Mouse (Mus musculus) G1E (cell line): ENCODE data around the gene Prrt3.

Experiments used
- CTCF ChIP-seq: IDR thresholded peaks from 2 replicates; pipeline ENCODE4 v1.5.1; 2012; ENCODE audit warnings: low read depth, low read length, inconsistent platforms, mixed read lengths
- GATA1 ChIP-seq: IDR thresholded peaks from 2 replicates; pipeline ENCODE4 v1.6.1; 2012; ENCODE audit warnings: borderline replicate concordance, low read length, inconsistent platforms, mixed read lengths
- GATA2 ChIP-seq: IDR thresholded peaks from 2 replicates; pipeline ENCODE4 v1.6.1; 2012; ENCODE audit warnings: low read depth, low read length, inconsistent platforms, borderline replicate concordance
- POLR2AphosphoS5 ChIP-seq: IDR thresholded peaks from 2 replicates; pipeline ENCODE4 v1.6.1; 2012; ENCODE audit warnings: low read depth, low read length, inconsistent platforms; ENCODE audit not compliant: insufficient replicate concordance
- TAL1 ChIP-seq: conservative IDR thresholded peaks from 2 replicates; pipeline ENCODE4 v1.6.1; 2012; ENCODE audit warnings: low read depth, low read length, inconsistent platforms, mixed read lengths

- no peak for TF ChIP-seq GATA1
- TF ChIP-seq CTCF = no peak
- no peak for TF ChIP-seq TAL1
- no peak for TF ChIP-seq POLR2AphosphoS5
- no peak for TF ChIP-seq GATA2
Observed at GRCm38 (mm10) chr6:113447639-113448038, 54.1 kb downstream of the Prrt3 start.
